Mouse (Mus musculus): ENCODE data around the gene Spsb2. TPM values are rescaled to one million over a fixed set of nuclear protein-coding genes. Genes with fewer than 3 reads are reported as not detected.
"Not testable (repeated sequence)": the region's sequence is repeated elsewhere in the genome, so short reads cannot be mapped to it uniquely, and the experiment has no call there.

The Spsb2 gene
- total RNA-seq, 2 experiments from 2014 or later = 5.1 to 5.5 TPM

- peak; percentile 20 for ATAC-seq (replicated peaks; ENCODE audit: low FRiP score, low TSS enrichment, poor library complexity, severe bottlenecking)
Observed at GRCm38 (mm10) chr6:124814448-124814847, 6.0 kb downstream of the Spsb2 start.

- ATAC-seq (replicated peaks; ENCODE audit: low FRiP score, low TSS enrichment, poor library complexity, severe bottlenecking) = no peak
Observed at GRCm38 (mm10) chr6:124814858-124815774, 6.7 kb downstream of the Spsb2 start.

- no peak for ATAC-seq (replicated peaks; ENCODE audit: low FRiP score, low TSS enrichment, poor library complexity, severe bottlenecking)
Observed at GRCm38 (mm10) chr6:124816611-124817010, 8.2 kb downstream of the Spsb2 start.

GRCm38 (mm10) chr6:124817125-124817524 lies 8.7 kb downstream of the Spsb2 start:
- ATAC-seq (replicated peaks; ENCODE audit: low FRiP score, low TSS enrichment, poor library complexity, severe bottlenecking) = no peak

GRCm38 (mm10) chr6:124817563-124817962 lies 9.1 kb downstream of the Spsb2 start:
- ATAC-seq (replicated peaks; ENCODE audit: low FRiP score, low TSS enrichment, poor library complexity, severe bottlenecking) = no peak

- no peak for ATAC-seq (replicated peaks; ENCODE audit: low FRiP score, low TSS enrichment, poor library complexity, severe bottlenecking)
Observed at GRCm38 (mm10) chr6:124817971-124818370, 9.5 kb downstream of the Spsb2 start.

GRCm38 (mm10) chr6:124820891-124821290 lies 12.4 kb downstream of the Spsb2 start:
- no peak for ATAC-seq (replicated peaks; ENCODE audit: low FRiP score, low TSS enrichment, poor library complexity, severe bottlenecking)

- ATAC-seq (replicated peaks; ENCODE audit: low FRiP score, low TSS enrichment, poor library complexity, severe bottlenecking) = no peak
Observed at GRCm38 (mm10) chr6:124822049-124822448, 13.6 kb downstream of the Spsb2 start.

GRCm38 (mm10) chr6:124828101-124828592 lies 19.7 kb downstream of the Spsb2 start:
- ATAC-seq (replicated peaks; ENCODE audit: low FRiP score, low TSS enrichment, poor library complexity, severe bottlenecking) = peak; percentile 34

GRCm38 (mm10) chr6:124828868-124829798 lies 20.7 kb downstream of the Spsb2 start, which contains the start of the genes Usp5 and Cdca3:
Gene Usp5, minus strand, starts transcription at chr6:124829484.
Gene Cdca3, plus strand, starts transcription at chr6:124829547.
- ATAC-seq (replicated peaks; ENCODE audit: low FRiP score, low TSS enrichment, poor library complexity, severe bottlenecking) = peak; percentile 84

GRCm38 (mm10) chr6:124829799-124830700 lies 21.6 kb downstream of the Spsb2 start:
- peak; percentile 75 for ATAC-seq (replicated peaks; ENCODE audit: low FRiP score, low TSS enrichment, poor library complexity, severe bottlenecking)

- ATAC-seq (replicated peaks; ENCODE audit: low FRiP score, low TSS enrichment, poor library complexity, severe bottlenecking) = not testable (repeated sequence)
Observed at GRCm38 (mm10) chr6:124831199-124831598, 22.7 kb downstream of the Spsb2 start.

GRCm38 (mm10) chr6:124831649-124832048 lies 23.2 kb downstream of the Spsb2 start:
- no peak for ATAC-seq (replicated peaks; ENCODE audit: low FRiP score, low TSS enrichment, poor library complexity, severe bottlenecking)

- ATAC-seq (replicated peaks; ENCODE audit: low FRiP score, low TSS enrichment, poor library complexity, severe bottlenecking) = no peak
Observed at GRCm38 (mm10) chr6:124834512-124835081, 26.1 kb downstream of the Spsb2 start.

GRCm38 (mm10) chr6:124835531-124835930 lies 27.1 kb downstream of the Spsb2 start:
- no peak for ATAC-seq (replicated peaks; ENCODE audit: low FRiP score, low TSS enrichment, poor library complexity, severe bottlenecking)

- ATAC-seq (replicated peaks; ENCODE audit: low FRiP score, low TSS enrichment, poor library complexity, severe bottlenecking) = no peak
Observed at GRCm38 (mm10) chr6:124836411-124836810, 27.9 kb downstream of the Spsb2 start.

- no peak for ATAC-seq (replicated peaks; ENCODE audit: low FRiP score, low TSS enrichment, poor library complexity, severe bottlenecking)
Observed at GRCm38 (mm10) chr6:124839805-124840204, 31.3 kb downstream of the Spsb2 start.
